Mouse (Mus musculus): Measurements from ENCODE around the gene Alyref2.
"Not testable (repeated sequence)": the region's sequence is repeated elsewhere in the genome, so short reads cannot be mapped to it uniquely, and the experiment has no call there.

Gene Alyref2

GRCm38 (mm10) chr1:171503250-171503591 is at the start of gene Alyref2:
Gene Alyref2, plus strand, starts transcription at chr1:171503478.
- peak; percentile 86 for DNase-seq

DNA sequence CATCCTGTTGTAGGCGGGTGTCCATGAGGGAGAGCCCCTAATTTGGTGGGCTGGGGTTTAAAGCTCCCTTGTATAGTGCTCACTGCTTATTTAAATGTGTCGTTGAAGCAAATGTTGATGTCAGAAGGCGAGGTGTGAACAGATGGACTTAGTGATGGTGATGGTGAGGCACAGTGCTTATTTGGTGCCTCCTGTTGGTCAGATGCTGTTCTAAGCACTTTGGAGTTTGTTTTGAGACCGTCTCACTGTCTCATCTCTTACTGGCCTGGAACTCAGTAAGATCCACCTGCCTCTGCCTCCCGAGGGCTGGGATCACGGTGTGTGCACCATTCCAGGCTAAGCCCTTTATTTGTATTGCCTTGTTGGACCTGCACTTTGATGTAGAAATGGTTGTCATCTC is 48.4 kb upstream of the Alyref2 start:
- DNase-seq: no peak

DNA sequence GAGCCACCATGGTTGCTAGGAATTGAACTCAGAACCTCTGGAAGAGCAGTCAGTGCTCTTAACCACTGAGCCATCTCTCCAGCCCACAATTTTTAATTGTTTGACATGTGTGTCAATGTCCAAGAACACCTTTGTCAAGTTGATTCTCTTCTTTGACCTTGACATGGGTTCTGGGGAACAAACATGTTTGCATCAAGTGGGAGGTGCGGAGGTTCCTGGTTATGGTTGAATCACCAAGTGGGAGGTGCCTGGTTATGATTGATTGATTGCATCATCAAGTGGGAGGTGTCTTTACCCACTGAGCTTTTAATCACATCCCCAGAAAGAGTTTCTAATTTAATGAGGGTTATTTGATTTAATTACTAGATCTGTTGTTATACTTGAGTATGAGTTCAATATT is 45.7 kb upstream of the Alyref2 start:
- DNase-seq: no peak

DNA sequence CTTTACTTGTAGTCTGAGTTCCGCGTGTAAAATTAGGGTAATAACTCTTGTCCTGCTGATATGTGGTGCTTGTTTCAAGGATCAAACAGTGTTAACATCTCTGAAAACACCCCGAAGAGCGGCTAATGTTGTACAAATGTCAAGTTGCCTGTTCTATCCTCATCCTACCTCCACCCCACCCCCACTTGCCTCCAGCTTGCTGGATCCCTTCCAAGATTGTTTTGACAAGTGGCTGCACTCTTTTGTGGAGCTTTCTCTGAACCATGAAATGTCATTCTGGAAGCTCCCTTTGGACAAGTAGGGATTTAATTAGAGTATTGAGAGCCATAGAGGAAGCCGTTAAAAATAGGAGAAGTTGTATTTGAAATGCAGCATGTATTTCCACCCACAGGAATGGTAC is 43.5 kb upstream of the Alyref2 start:
- DNase-seq: no peak

DNA sequence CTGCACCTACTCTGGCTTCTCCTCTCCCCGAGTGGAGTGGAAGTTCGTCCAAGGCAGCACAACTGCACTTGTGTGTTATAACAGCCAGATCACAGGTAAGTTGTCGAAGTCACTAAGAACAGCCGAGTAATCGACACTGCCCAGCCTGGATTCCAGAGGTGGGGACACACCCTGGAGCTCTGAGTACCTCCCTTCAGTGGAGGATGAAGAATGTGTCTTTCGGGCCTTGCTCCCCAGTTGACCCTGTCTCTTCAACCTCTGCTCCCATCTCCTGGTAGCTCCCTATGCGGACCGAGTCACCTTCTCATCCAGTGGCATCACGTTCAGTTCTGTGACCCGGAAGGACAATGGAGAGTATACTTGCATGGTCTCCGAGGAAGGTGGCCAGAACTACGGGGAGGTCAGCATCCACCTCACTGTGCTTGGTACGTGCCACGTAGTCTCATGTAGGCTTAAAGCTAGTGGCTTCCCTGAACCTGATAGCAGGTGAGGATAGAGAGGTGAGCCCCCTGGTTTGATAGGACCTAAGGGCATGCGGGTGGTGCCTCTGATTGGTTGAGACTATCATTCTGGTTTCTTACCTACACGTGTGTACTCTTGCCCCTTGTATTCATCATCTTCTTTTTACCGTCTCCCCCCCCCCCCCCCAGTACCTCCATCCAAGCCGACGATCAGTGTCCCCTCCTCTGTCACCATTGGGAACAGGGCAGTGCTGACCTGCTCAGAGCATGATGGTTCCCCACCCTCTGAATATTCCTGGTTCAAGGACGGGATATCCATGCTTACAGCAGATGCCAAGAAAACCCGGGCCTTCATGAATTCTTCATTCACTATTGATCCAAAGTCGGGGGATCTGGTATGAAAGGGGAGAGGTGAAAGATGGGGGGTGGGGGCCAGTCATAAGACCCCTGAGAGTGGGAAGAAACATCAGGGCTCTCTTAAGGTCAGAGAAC is 42.5 kb upstream of the Alyref2 start:
- no peak for DNase-seq

GRCm38 (mm10) chr1:171463133-171463532 is 40.1 kb upstream of the Alyref2 start:
- DNase-seq: no peak

GRCm38 (mm10) chr1:171465749-171466412 is 37.4 kb upstream of the Alyref2 start:
- no peak for DNase-seq

DNA sequence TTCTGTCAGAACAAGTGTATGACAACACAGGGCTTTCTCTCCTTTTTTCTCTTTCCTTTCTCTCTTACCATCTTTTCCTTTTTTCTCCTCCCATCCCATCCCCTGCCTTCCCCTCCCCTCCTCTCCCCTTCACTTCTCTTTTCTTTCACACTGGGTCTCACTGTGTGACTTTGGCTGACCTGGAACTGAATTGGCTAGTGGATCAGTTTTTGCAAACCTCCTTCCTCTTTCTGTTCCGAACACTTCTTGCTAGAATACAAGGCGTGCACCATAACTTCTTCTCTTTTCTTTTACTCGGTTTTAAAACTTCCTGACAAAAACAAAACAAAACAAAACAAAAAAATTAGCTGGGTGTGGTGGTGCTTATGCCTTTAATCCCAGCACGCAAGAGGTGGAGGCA is 36.7 kb upstream of the Alyref2 start:
- no peak for DNase-seq

GRCm38 (mm10) chr1:171469678-171470077 is 33.6 kb upstream of the Alyref2 start:
- no peak for DNase-seq

GRCm38 (mm10) chr1:171470371-171470871 is 32.9 kb upstream of the Alyref2 start:
- peak; percentile 43 for DNase-seq

GRCm38 (mm10) chr1:171470896-171471295 is 32.4 kb upstream of the Alyref2 start:
- DNase-seq: no peak

DNA sequence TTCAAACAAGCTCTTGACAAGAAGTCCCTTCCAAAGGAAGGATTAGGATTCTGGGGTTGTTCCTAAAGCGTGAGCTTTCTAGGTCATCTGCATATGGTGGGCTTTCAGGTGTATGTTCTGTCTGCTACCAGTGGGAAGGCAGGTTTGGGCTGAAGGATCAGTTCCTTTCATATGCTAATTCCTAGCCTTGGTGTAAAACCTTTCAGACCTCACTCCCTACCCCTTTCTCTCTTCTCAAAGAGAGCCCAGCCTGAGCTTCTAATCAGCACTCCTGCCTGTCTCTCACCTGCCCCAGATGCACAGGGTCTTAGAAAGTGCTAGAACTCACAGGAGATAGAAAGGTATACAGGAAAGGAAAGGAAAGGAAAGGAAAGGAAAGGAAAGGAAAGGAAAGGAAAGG is 31.8 kb upstream of the Alyref2 start:
- no peak for DNase-seq

- DNase-seq: not testable (repeated sequence)
These were observed 31.3 kb upstream of the Alyref2 start for GRCm38 (mm10) chr1:171471941-171472340.

DNA sequence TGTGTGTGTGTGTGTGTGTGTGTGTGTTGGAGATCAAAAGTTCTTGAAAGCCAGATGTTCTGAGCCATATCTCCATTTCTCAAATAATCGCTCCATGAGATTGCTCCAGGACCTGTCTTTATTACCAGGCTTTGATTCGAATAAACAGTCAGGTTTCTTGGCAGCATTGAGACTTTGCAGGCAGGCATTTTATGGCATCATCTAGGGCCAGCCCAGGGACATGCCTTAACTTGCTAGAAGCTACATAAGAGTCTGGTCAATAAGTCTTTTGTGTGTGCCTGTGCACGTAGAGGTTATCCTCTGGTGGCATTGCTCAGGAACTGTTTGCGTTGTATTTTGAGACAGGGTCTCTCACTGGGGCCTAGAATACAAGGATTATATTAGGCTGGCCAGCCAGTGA is 29.8 kb upstream of the Alyref2 start:
- no peak for DNase-seq

GRCm38 (mm10) chr1:171473920-171474640 is 29.2 kb upstream of the Alyref2 start:
- no peak for DNase-seq

DNA sequence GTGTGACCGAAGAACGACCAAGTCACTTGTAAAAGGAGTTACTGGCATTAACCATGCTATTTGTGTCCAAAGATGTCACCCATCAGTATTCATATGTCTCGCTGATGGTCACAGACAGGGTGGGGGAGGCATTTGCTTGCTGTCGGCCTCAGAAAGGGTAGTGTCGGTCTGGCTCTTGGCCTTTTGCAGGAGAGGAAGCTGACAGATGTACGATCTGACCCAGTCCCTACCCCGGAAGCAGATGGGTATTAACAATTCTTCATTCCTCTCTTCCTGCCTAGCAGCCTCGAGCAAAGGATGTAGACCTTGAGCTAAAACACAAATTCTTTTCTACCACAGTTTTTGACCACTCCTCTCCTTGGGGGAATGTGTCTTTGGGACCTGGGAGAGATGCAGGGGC is 26.2 kb upstream of the Alyref2 start:
- DNase-seq: no peak

GRCm38 (mm10) chr1:171477758-171478545 is 25.3 kb upstream of the Alyref2 start:
- DNase-seq: no peak

DNA sequence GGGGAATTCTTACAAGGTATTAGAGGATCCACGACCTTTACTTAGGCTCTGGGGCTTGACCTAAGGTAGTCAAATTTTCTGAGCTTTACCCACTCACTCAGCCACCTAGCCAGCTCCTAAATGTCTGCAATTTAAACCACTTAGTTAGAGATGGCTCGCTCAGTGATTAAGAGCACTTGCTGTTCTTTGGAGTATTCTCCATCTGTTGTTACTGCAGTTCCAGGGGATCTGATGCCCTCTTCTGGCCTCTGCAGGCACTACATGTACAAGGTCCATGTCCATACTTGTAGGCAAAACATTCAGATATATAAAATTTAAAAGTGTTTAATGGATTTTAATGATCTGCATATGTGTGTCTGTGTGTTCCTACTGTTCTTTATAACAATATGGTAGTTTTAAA is 24.3 kb upstream of the Alyref2 start:
- DNase-seq: peak; percentile 68

GRCm38 (mm10) chr1:171494241-171494640 is 9.0 kb upstream of the Alyref2 start:
- no peak for DNase-seq

GRCm38 (mm10) chr1:171495371-171495770 is 7.9 kb upstream of the Alyref2 start:
- DNase-seq: no peak

- no peak for DNase-seq
These were observed 3.4 kb upstream of the Alyref2 start for GRCm38 (mm10) chr1:171499856-171500255.

GRCm38 (mm10) chr1:171501016-171501610 is 2.2 kb upstream of the Alyref2 start:
- no peak for DNase-seq

All from cerebellum, adult 8-10 months (tissue).